Mouse (Mus musculus): ENCODE measurements around the gene Gdf3. TPM values are rescaled to one million over a fixed set of nuclear protein-coding genes. Genes with fewer than 3 reads are reported as not detected.
A peak's percentile ranks its signal among the peaks of the same experiment; 100 is the strongest.
"Not testable (repeated sequence)": the region's sequence is repeated elsewhere in the genome, so short reads cannot be mapped to it uniquely, and the experiment has no call there.

The Gdf3 gene
- polyA plus RNA-seq, 1 experiment from 2014 or later: 0.06 TPM

DNA sequence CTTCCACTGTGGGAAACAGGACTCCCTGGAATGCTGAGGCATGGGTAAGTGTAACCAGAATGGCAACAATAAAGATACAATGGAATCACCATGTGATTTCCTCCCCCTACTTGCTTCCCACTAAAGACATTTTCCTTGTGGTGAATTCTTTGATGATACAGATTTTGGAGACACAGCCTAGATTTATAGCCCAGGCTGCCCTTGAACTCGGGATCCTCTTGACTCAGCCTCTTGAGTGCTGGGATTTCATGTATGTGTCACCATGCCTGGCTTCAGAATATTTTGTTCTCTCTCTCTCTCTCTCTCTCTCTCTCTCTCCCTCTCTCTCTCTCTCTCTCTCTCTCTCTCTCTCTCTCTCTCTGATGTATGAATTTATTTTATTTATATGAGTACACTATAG lies 30.8 kb downstream of the Gdf3 start:
- 78% methylated on average over 1 of the region's 1 CpGs for WGBS
- Histone ChIP-seq H3K27me3 (no peaks in the 10 kb centered on the region), H3K36me3 (no peaks in the 10 kb centered on the region), H3K9ac (no peak overlapping the region), H3K9me3 (no peaks in the 10 kb centered on the region), H3K4me2 (no peak overlapping the region), H3K4me1 (replicated peaks) (no peaks in the 10 kb centered on the region), H3K4me3 (no peak overlapping the region), H3K27ac (replicated peaks) (no peak overlapping the region)
- no peak for ATAC-seq (ENCODE audit: low FRiP score, low read depth)

DNA sequence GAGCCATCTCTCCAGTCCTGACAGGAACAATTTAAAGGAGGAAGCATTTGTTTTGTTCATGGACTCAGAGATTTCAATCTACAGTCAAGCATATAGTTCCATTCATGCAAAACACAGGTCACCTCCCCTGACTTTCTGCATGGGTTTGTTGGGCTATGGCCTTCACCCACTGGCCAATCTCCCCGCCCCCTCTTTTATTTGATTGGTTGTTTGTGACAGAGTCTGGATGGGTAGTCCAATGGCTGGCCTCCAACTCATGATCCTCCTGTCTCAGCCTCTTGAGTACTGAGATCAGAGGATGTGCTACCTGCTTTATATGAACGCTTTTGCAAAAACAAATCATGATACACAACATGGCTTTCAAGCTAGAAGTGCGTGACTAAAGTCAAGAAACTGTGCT lies 32.9 kb downstream of the Gdf3 start:
- Histone ChIP-seq H3K9ac (no peak overlapping the region), H3K27ac (replicated peaks) (no peak overlapping the region), H3K4me3 (no peak overlapping the region), H3K4me2 (no peak overlapping the region), H3K27me3 (no peaks in the 10 kb centered on the region), H3K36me3 (no peaks in the 10 kb centered on the region), H3K9me3 (no peaks in the 10 kb centered on the region), H3K4me1 (replicated peaks) (no peaks in the 10 kb centered on the region)
- no peak for ATAC-seq (ENCODE audit: low FRiP score, low read depth)
- 86% methylated on average over 3 of the region's 3 CpGs for WGBS

DNA sequence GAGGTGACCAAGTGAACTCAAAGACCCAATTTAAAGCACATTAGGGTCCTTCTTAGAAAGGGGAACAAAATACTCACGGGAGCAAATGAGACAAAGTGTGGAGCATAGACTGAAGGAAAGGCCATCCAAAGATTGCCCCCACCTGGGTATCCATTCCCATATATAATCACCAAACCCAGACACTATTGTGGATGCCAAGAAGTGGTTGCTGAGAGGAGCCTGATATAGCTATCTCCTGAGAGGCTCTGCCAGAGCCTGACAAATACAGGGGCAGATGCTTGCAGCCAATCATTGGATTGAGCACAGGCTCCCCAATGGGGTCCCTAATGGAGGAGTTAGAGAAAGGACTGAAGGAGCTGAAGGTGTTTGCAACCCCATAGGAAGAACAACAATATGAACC lies 34.9 kb downstream of the Gdf3 start:
- H3K36me3 ChIP-seq; H3K4me3 ChIP-seq; H3K4me2 ChIP-seq; ATAC-seq (ENCODE audit: low FRiP score, low read depth); H3K27me3 ChIP-seq; H3K4me1 ChIP-seq (replicated peaks); H3K9me3 ChIP-seq; H3K27ac ChIP-seq (replicated peaks); H3K9ac ChIP-seq: not testable (repeated sequence)
- 87% methylated on average over 1 of the region's 1 CpGs for WGBS

DNA sequence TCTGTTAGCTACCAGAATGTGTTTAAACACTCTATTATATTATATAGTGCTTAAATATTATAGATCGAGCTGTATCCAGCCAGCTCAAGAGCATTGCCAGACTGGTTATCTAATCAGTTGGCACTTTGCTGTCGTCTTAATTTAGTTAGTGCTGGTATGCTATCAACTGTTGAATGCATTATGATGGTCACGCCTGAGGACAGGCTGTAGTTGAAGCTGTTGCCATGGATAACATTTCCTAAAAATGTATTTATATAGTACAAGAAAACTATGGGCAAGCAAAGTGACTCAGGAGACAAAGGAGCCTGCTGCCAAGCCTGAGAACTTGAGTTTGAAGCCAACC lies 38.3 kb downstream of the Gdf3 start:
- Histone ChIP-seq H3K27ac (replicated peaks) (no peak overlapping the region), H3K27me3 (no peaks in the 10 kb centered on the region), H3K4me2 (no peak overlapping the region), H3K9me3 (no peaks in the 10 kb centered on the region), H3K36me3 (no peaks in the 10 kb centered on the region), H3K4me3 (no peak overlapping the region), H3K4me1 (replicated peaks) (no peaks in the 10 kb centered on the region), H3K9ac (no peak overlapping the region)
- ATAC-seq (ENCODE audit: low FRiP score, low read depth): no peak
- 87% methylated on average over 3 of the region's 3 CpGs for WGBS

DNA sequence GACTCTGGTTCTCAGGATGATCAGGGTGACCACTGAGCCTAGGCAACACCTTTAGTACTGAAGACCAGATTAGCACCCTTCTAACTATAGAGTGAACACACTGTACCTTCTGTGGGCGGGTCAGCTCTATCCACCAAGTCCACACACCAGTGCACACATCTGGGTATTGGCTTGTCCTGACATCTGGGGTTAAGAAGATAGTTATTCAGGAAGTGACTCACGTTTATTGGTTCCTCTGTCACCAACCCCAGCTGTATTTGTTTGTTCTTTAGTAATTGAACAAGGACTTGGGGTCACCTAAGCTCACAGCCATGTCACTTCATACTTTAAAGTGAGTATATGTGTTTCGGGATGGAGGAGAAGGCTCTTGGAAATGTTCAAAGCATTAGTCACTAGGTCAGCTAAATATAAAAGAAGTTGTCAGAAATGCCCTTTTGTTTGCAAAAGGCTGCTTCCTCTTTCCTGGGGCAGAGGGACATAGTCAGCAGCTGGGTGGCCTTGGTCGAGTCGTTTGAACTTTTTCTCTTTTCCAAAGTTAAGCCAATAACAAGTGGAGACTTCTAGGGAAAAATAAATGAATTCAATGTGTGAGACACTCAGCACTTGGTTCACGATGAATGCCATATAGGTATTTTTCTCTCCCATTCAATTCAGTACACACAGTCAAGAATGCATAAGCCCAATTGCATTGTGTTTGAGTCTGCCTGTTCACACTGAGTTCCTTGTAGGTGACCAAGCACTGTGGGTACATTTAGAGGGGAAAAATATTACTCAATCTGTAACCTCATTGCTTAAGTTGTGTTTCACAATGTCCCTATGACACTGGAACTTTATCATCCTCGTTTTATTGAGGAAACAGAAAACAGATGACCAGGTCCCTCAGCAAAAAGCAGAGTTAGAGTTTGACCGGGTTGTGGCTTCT lies 38.9 kb downstream of the Gdf3 start:
- no peaks in the 10 kb centered on the region for H3K9me3 ChIP-seq
- H3K4me3 ChIP-seq: no peak overlapping the region
- H3K4me2 ChIP-seq: no peak overlapping the region
- H3K4me1 ChIP-seq (replicated peaks): no peaks in the 10 kb centered on the region
- H3K9ac ChIP-seq: no peak overlapping the region
- no peak for ATAC-seq (ENCODE audit: low FRiP score, low read depth)
- H3K27me3 ChIP-seq: no peaks in the 10 kb centered on the region
- no peaks in the 10 kb centered on the region for H3K36me3 ChIP-seq
- 72% methylated on average over 8 of the region's 8 CpGs for WGBS
- no peak overlapping the region for H3K27ac ChIP-seq (replicated peaks)

DNA sequence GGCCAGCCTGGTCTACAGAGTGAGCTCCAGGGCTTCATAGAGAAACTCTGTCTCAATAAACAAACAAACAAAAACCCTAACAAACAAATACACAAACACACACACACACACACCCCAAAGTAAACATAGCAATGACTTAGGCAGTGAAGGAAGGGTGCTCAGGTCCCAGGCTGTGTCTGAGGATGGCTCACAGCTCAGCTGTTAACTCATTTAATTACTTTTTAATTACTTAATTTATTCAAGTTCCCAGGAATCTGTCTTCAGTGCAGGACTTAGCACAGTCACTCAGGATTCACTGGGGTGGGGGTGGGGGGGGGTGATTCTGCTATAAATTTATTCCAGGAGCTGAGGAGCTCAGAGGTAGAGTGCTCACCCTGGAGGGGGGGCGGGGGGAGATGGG lies 40.1 kb downstream of the Gdf3 start:
- Histone ChIP-seq H3K4me2 (no peak overlapping the region), H3K27me3 (no peaks in the 10 kb centered on the region), H3K4me3 (no peak overlapping the region), H3K9me3 (no peaks in the 10 kb centered on the region), H3K9ac (no peak overlapping the region), H3K36me3 (no peaks in the 10 kb centered on the region), H3K4me1 (replicated peaks) (no peaks in the 10 kb centered on the region), H3K27ac (replicated peaks) (no peak overlapping the region)
- 75% methylated on average over 1 of the region's 1 CpGs for WGBS
- 0 out of 2 replicates have a peak, but pooled peaks have one; percentile 28 for ATAC-seq (ENCODE audit: low FRiP score, low read depth)

DNA sequence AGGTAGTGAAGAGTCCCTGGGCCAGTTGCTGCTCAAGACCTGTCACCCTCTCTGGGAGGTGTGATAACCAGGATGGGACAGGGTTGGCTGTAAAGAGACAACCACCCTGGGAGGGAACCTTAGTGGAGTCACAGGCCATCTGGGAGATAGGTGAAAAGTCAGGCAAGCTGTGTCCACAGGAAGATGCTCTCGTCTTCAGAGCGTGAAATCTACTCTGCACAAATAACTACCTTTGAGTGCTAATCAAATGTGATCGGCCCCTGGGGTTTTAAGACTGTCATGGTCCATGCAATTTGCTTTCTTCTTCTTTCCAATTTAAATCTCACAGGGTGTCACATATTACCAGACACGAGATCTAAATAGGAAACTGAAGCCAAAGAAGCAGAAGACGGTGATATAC lies 40.8 kb downstream of the Gdf3 start:
- no peak for ATAC-seq (ENCODE audit: low FRiP score, low read depth)
- Histone ChIP-seq H3K4me1 (replicated peaks) (no peaks in the 10 kb centered on the region), H3K9ac (no peak overlapping the region), H3K4me2 (no peak overlapping the region), H3K4me3 (no peak overlapping the region), H3K27me3 (no peaks in the 10 kb centered on the region), H3K36me3 (no peaks in the 10 kb centered on the region), H3K9me3 (no peaks in the 10 kb centered on the region), H3K27ac (replicated peaks) (no peak overlapping the region)
- 56% methylated on average over 5 of the region's 5 CpGs for WGBS

DNA sequence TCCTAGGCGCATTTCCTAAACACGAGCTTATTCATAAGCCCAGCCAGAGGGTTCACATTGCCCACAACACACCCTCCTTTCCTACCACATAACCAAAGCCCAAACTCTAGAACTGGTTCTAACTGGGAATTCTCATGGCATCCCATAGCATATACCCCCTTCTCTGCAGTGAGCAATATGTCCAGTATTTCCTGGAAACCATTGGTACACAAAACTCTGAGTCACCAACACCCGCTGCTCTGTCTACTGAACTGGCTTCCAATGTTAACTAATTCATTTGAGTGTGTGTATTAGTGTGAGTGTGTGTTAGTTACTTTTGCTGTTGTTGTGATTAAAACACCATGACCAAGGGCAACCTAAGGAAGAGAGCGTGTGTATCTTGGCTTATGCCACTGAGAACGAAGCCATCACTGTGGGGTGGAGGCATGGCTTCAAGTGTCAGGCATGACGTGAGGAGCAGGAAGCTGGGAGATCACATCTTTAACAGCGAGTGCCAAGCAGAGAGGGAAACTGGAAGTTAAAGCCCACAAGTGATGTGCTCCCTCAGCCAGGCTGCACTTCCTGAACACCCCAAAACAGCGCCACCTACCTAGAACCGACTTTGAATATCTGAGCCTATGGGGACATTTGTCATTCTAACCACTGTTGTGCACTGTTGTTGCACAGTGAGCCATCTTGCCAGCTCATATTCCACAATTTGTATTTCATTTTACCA lies 44.7 kb downstream of the Gdf3 start:
- H3K27me3 ChIP-seq: no peaks in the 10 kb centered on the region

DNA sequence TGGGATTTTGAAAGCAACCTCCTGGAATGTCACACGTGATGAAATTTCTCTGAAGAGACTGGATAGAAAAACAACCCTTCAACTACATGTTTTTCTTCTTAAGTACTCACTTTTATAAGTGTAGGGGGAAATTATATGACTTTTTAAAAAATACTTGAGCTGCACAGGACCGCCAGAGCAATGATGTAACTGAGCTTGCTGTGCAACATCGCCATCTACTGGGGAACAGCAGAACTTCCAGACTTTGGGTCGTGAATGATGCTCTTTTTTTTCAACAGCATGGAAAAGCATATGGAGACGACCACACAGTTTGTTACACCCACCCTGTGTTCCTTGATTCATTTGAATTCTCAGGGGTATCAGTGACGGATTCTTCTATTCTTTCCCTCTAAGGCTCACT lies 47.4 kb downstream of the Gdf3 start:
- Histone ChIP-seq H3K36me3 (no peaks in the 10 kb centered on the region), H3K4me1 (replicated peaks) (0 out of 2 replicates have a peak, but pooled peaks cover 5% of the 10 kb centered on the region), H3K4me3 (no peak overlapping the region), H3K27ac (replicated peaks) (no peak overlapping the region), H3K9ac (no peak overlapping the region), H3K9me3 (no peaks in the 10 kb centered on the region), H3K27me3 (no peaks in the 10 kb centered on the region), H3K4me2 (peak overlapping the region; percentile 38)
- peak; percentile 46 for ATAC-seq (ENCODE audit: low FRiP score, low read depth)
- 4% methylated on average over 6 of the region's 6 CpGs for WGBS

More for the DNA sequence above, 44.7 kb downstream of the Gdf3 start:
- H3K4me2 ChIP-seq: no peak overlapping the region
- no peaks in the 10 kb centered on the region for H3K36me3 ChIP-seq
- H3K4me1 ChIP-seq (replicated peaks): 0 out of 2 replicates have a peak, but pooled peaks cover 2% of the 10 kb centered on the region
- no peak overlapping the region for H3K27ac ChIP-seq (replicated peaks)
- H3K9me3 ChIP-seq: no peaks in the 10 kb centered on the region
- no peak for ATAC-seq (ENCODE audit: low FRiP score, low read depth)
- no peak overlapping the region for H3K9ac ChIP-seq
- no peak overlapping the region for H3K4me3 ChIP-seq
- 93% methylated on average over 9 of the region's 9 CpGs for whole genome bisulfite sequencing

DNA sequence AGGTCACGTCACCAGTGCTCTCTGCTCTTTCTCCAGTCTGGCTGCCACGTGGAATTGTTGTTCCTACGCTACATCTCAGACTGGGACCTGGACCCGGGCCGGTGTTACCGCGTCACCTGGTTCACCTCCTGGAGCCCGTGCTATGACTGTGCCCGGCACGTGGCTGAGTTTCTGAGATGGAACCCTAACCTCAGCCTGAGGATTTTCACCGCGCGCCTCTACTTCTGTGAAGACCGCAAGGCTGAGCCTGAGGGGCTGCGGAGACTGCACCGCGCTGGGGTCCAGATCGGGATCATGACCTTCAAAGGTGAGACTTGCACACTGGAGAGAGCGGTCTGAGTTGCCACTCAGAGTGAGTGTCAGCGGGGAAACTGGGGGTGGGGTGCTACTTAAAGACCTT lies 48.9 kb downstream of the Gdf3 start:
- WGBS: 87% methylated on average over 20 of the region's 20 CpGs
- H3K27ac ChIP-seq (replicated peaks): no peak overlapping the region

DNA sequence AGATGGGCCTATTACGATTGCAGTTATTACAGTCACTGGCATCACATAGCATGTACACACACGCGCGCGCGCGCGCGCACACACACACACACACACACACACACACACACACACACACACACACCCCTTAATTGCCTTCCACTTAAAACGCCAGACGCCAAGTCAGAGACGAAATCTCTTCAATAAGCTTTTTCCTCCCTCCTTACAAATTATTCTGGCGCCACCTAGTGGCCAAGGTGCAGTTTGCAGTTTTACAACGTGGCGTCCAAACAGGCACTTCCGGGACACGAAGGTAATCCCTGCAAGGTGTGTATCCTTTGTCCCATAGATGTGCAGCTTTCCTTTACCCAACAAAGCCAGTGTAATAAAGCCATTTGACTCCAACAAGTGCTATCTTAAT lies 49.5 kb downstream of the Gdf3 start:
- 13% methylated on average over 17 of the region's 17 CpGs for WGBS
- Histone ChIP-seq H3K27me3 (no peaks in the 10 kb centered on the region), H3K9me3 (no peaks in the 10 kb centered on the region), H3K9ac (no peak overlapping the region), H3K4me1 (replicated peaks) (0 out of 2 replicates have a peak, but pooled peaks cover 9% of the 10 kb centered on the region), H3K4me2 (peak overlapping the region; percentile 43), H3K27ac (replicated peaks) (no peak overlapping the region), H3K4me3 (peak overlapping the region; percentile 15; the same call in 1 of the 2 replicates), H3K36me3 (no peaks in the 10 kb centered on the region)
- ATAC-seq (ENCODE audit: low FRiP score, low read depth): peak; percentile 23; the same call in 1 of the 2 replicates

More for the DNA sequence above, 48.9 kb downstream of the Gdf3 start:
- 0 out of 2 replicates have a peak, but pooled peaks cover 9% of the 10 kb centered on the region for H3K4me1 ChIP-seq (replicated peaks)
- H3K4me2 ChIP-seq: peak overlapping the region; percentile 43; the same call in 1 of the 2 replicates
- H3K27me3 ChIP-seq: no peaks in the 10 kb centered on the region
- H3K9ac ChIP-seq: no peak overlapping the region
- no peaks in the 10 kb centered on the region for H3K9me3 ChIP-seq
- H3K4me3 ChIP-seq: no peak overlapping the region
- peak; percentile 49 for ATAC-seq (ENCODE audit: low FRiP score, low read depth)
- no peaks in the 10 kb centered on the region for H3K36me3 ChIP-seq

DNA sequence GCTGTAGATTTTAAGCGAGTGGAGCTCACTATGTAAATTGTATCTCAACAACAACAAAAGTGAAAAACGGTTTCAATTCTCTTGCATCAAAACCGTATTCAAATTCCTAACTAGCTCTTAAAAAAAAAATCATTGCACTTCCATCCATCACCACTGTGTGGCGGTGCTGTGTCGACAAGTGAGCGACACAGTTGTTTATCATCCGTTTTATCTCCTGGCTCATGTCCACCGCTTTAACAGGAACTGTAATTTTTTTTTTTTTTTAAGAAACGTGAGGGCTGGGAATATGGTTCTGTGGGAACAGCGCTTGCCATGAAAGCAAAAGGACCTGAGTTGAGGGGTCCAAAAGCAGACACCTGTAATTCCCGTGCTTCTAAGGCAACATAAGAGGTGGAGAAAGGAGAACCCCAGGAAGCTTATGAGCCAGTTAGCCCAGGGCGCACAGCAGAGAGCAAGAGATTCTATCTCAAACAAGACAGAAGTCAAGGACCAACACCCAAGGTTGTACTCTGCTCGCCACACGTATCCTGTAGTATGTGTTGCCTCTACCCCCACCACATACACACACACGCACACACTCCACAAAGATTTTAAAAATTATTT lies 52.8 kb downstream of the Gdf3 start:
- no peak overlapping the region for H3K27ac ChIP-seq (replicated peaks)
- H3K36me3 ChIP-seq: no peaks in the 10 kb centered on the region
- H3K27me3 ChIP-seq: 0 out of 2 replicates have a peak, but pooled peaks cover 2% of the 10 kb centered on the region
- H3K9ac ChIP-seq: no peak overlapping the region
- peak overlapping the region; percentile 50 for H3K4me2 ChIP-seq
- H3K9me3 ChIP-seq: no peaks in the 10 kb centered on the region
- ATAC-seq (ENCODE audit: low FRiP score, low read depth): peak; percentile 35; the same call in 1 of the 2 replicates
- 24% methylated on average over 15 of the region's 15 CpGs for WGBS
- H3K4me1 ChIP-seq (replicated peaks): 0 out of 2 replicates have a peak, but pooled peaks cover 9% of the 10 kb centered on the region
- peak overlapping the region; percentile 26 for H3K4me3 ChIP-seq

Measured in hindbrain, embryonic 15.5 days (tissue).